Mouse (Mus musculus) neural tube, embryonic 15.5 days (tissue): ENCODE results near the gene Vps53. TPM values are rescaled to one million over a fixed set of nuclear protein-coding genes. Genes with fewer than 3 reads are reported as not detected.

Source experiments
- ATAC-seq: fragments of 200-750 bp; cut with Nextera tagmentation; 2 replicates; pipeline ENCODE4 v1.8.0; 2017; ENCODE audit warnings: mild to moderate bottlenecking, moderate TSS enrichment, moderate library complexity; ENCODE audit not compliant: low FRiP score
- H3K27ac ChIP-seq: fragments of 300-500 bp; sonication (generic); replicated peaks from 2 replicates; pipeline ENCODE4 v1.5.1; 2015; ENCODE audit warnings: mild to moderate bottlenecking, inconsistent platforms
- H3K27me3 ChIP-seq: fragments of 300-500 bp; sonication (generic); replicated peaks from 2 replicates; pipeline ENCODE4 v1.6.1; 2015; ENCODE audit warnings: inconsistent platforms
- H3K36me3 ChIP-seq: fragments of 300-500 bp; sonication (generic); 2 replicates; pipeline ENCODE4 v1.6.1; 2015; ENCODE audit warnings: inconsistent platforms
- H3K4me1 ChIP-seq: fragments of 300-500 bp; sonication (generic); 2 replicates; pipeline ENCODE4 v1.6.1; 2015; ENCODE audit warnings: inconsistent platforms
- H3K4me2 ChIP-seq: fragments of 300-500 bp; sonication (generic); 2 replicates; pipeline ENCODE4 v1.6.1; 2015; ENCODE audit warnings: inconsistent platforms, mild to moderate bottlenecking, moderate library complexity
- H3K4me3 ChIP-seq: fragments of 300-500 bp; sonication (generic); replicated peaks from 2 replicates; pipeline ENCODE4 v1.5.1; 2015; ENCODE audit warnings: mild to moderate bottlenecking, inconsistent platforms
- H3K9ac ChIP-seq: fragments of 300-500 bp; sonication (generic); replicated peaks from 2 replicates; pipeline ENCODE4 v1.6.1; 2015; ENCODE audit warnings: mild to moderate bottlenecking, inconsistent platforms
- H3K9me3 ChIP-seq: fragments of 300-500 bp; sonication (generic); replicated peaks from 2 replicates; pipeline ENCODE4 v1.6.1; 2016; ENCODE audit warnings: inconsistent platforms
- WGBS: fragments of 180-500 bp; shearing (Covaris S2); methylation state at CpG from one replicate; pipeline ENCODE4 v1.1.7; 2015; ENCODE audit warnings: mixed read lengths; 5-methylcytosine and 5-hydroxymethylcytosine counted together
- polyA plus RNA-seq: library from polyadenylated mRNA; unstranded; fragments of >200 nt; fragmentation: Nextera tagmentation; extraction: Ambion mirVana; gene quantifications from 2 replicates; pipeline ENCODE4 v1.2.1, GENCODE M21; 2015

The Vps53 gene
- polyA plus RNA-seq, 1 experiment from 2014 or later, result 69.4 TPM

GRCm38 (mm10) chr11:76000701-76001100 is 178.7 kb downstream of the Vps53 start:
- Histone ChIP-seq H3K4me3 (no peak overlapping the region), H3K9ac (no peak overlapping the region), H3K27ac (no peak overlapping the region), H3K9me3 (no peaks in the 10 kb centered on the region), H3K4me2 (no peak overlapping the region), H3K36me3 (no peaks in the 10 kb centered on the region), H3K27me3 (0 out of 2 replicates have a peak, but pooled peaks cover 9% of the 10 kb centered on the region), H3K4me1 (peaks cover 3% of the 10 kb centered on the region; the same call in 1 of the 2 replicates)
- no peak for ATAC-seq
- 79% methylated on average over 5 of the region's 5 CpGs for WGBS

GRCm38 (mm10) chr11:75999440-76000155 is 179.8 kb downstream of the Vps53 start, which contains the start of gene 1700016K19Rik:
1700016K19Rik (plus strand) TSS chr11:75999912.
- Histone ChIP-seq H3K36me3 (no peaks in the 10 kb centered on the region), H3K27ac (no peak within 1 kb of the TSS), H3K9ac (peak within 1 kb of the TSS; percentile 47), H3K9me3 (no peaks in the 10 kb centered on the region), H3K27me3 (0 out of 2 replicates have a peak, but pooled peaks cover 9% of the 10 kb centered on the region), H3K4me1 (peaks cover 3% of the 10 kb centered on the region; the same call in 1 of the 2 replicates), H3K4me2 (peak within 1 kb of the TSS; percentile 77), H3K4me3 (peak within 1 kb of the TSS; percentile 53)
- ATAC-seq, result peak; percentile 87
- 12% methylated on average over 36 of the region's 36 CpGs for WGBS

Other genes starting within 250 kb of the Vps53 start
- gene Rph3al, start 241.2 kb downstream of the Vps53 start, polyA plus RNA-seq, result 2.3 and 3.1 TPM in 2 replicates
- 2.9 and 3.3 TPM in 2 replicates for gene 1700016K19Rik, start 179.7 kb downstream of the Vps53 start, polyA plus RNA-seq
- 12.6 and 19.1 TPM in 2 replicates for gene Rflnb, start 151.9 kb downstream of the Vps53 start, polyA plus RNA-seq
- 24.4 and 36.0 TPM in 2 replicates for gene Fam57a, start within 50 bp of the Vps53 start, polyA plus RNA-seq
- gene Dbil5, start 38.0 kb upstream of the Vps53 start, polyA plus RNA-seq, result 0.38 and 0.79 TPM in 2 replicates
- 13.8 and 20.1 TPM in 2 replicates for gene Gemin4, start 38.0 kb upstream of the Vps53 start, polyA plus RNA-seq
- 27.3 and 28.1 TPM in 2 replicates for gene Mrm3, start 64.1 kb upstream of the Vps53 start, polyA plus RNA-seq
- 112 and 123 TPM in 2 replicates for gene Glod4, start 64.1 kb upstream of the Vps53 start, polyA plus RNA-seq
- 27.3 and 29.8 TPM in 2 replicates for gene Nxn, start 219.5 kb upstream of the Vps53 start, polyA plus RNA-seq
- 107 and 108 TPM in 2 replicates for gene Timm22, start 227.3 kb upstream of the Vps53 start, polyA plus RNA-seq